Mouse (Mus musculus): ENCODE measurements around the gene Ly6g6d. TPM values are rescaled to one million over a fixed set of nuclear protein-coding genes. Genes with fewer than 3 reads are reported as not detected.
"Not testable (repeated sequence)": the region's sequence is repeated elsewhere in the genome, so short reads cannot be mapped to it uniquely, and the experiment has no call there.

The Ly6g6d gene
- polyA plus RNA-seq, 1 experiment from 2014 or later: 1.1 TPM

DNA sequence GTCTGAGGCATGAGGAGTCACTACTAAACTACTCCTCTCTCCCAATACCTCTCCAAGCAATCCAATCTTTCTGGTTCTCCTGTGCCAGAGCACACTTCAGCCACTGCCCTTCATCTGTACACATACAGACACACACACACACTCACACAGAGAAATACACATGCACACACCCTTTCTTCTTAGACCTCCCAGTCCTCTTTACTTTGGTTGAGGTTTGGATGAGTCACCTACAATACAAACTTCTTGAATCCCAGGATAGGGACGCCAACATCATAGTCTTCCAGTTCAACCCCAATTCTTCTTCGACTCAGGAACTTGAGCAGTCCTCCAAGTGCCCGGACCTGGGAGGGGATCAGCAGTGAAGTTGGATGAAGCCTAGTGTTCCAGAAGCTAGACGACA is 34.1 kb downstream of the Ly6g6d start:
- no peak overlapping the region for H3K9ac ChIP-seq
- H3K4me3 ChIP-seq: no peak overlapping the region
- no peak for ATAC-seq (ENCODE audit: insufficient number of reproducible peaks, low FRiP score, low TSS enrichment, low read depth)
- H3K36me3 ChIP-seq: no peaks in the 10 kb centered on the region
- WGBS: 78% methylated on average over 4 of the region's 4 CpGs
- no peaks in the 10 kb centered on the region for H3K27me3 ChIP-seq
- no peak overlapping the region for H3K27ac ChIP-seq
- peaks cover 30% of the 10 kb centered on the region for H3K4me1 ChIP-seq
- no peak overlapping the region for H3K4me2 ChIP-seq
- H3K9me3 ChIP-seq: no peaks in the 10 kb centered on the region

DNA sequence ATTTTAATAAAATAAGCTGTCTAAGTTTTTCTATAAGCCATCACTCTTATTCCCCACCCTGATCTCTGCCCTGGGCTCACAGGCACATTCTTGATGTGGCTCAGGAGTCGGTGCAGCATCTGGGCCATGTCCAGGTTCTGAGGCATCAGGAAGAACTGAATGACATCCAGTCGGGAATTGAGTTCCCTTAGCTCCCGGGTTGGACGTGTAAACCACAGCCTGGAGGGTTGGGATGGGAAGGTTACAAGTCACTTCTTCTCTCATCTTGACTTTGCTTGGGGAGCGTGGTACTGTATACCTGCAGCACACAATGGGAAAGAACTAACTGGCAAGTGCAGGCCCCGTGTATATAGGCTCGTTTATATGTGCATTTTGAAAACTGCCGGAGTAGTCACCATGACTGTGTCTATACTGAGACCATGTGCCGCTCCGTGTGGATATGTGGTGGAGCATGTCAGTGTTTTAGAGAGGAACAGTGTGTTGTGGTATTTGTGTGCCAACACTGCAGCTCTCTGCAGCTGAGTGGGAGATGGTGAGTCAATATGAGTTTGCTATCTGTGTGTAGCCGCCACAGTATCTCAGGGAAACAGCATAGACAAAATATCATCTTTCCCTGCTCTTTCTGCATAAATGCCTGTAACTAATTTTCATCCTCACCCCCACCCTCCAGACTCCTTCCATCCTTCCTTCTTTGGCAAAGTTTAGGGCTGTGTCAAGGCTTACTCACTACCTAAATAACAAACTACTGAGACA is 38.6 kb downstream of the Ly6g6d start:
- no peak overlapping the region for H3K4me2 ChIP-seq
- H3K4me3 ChIP-seq: no peak overlapping the region
- H3K9me3 ChIP-seq: no peaks in the 10 kb centered on the region
- WGBS: 83% methylated on average over 11 of the region's 11 CpGs
- ATAC-seq (ENCODE audit: insufficient number of reproducible peaks, low FRiP score, low TSS enrichment, low read depth): no peak
- no peak overlapping the region for H3K27ac ChIP-seq
- H3K36me3 ChIP-seq: no peaks in the 10 kb centered on the region
- no peaks in the 10 kb centered on the region for H3K27me3 ChIP-seq
- H3K9ac ChIP-seq: no peak overlapping the region
- H3K4me1 ChIP-seq: no peaks in the 10 kb centered on the region

DNA sequence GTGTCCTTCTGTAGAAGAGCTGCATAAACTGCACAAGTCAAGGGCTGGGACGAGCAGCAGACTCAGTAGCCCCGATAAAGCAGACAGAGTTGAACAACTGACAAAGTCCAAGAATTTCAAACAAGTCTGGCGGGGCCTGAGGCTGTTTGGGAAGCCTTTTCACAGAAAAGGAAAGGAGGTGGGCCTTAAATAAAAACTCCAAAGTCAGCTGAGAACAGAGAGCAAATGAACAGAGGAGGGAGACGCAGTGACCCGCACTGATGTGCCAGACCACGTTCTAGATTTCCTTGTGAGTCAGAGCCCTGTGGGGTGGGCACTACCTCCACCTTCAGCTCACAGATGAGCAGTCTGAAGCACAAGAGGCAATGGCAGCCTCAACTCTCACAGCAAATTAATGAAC is 43.0 kb downstream of the Ly6g6d start:
- no peaks in the 10 kb centered on the region for H3K27me3 ChIP-seq
- ATAC-seq (ENCODE audit: insufficient number of reproducible peaks, low FRiP score, low TSS enrichment, low read depth): no peak
- H3K4me2 ChIP-seq: no peak overlapping the region
- H3K4me3 ChIP-seq: no peak overlapping the region
- no peaks in the 10 kb centered on the region for H3K36me3 ChIP-seq
- 0 out of 2 replicates have a peak, but pooled peaks cover 1% of the 10 kb centered on the region for H3K4me1 ChIP-seq
- no peak overlapping the region for H3K9ac ChIP-seq
- whole genome bisulfite sequencing: 64% methylated on average over 6 of the region's 6 CpGs
- H3K27ac ChIP-seq: no peak overlapping the region
- H3K9me3 ChIP-seq: no peaks in the 10 kb centered on the region

DNA sequence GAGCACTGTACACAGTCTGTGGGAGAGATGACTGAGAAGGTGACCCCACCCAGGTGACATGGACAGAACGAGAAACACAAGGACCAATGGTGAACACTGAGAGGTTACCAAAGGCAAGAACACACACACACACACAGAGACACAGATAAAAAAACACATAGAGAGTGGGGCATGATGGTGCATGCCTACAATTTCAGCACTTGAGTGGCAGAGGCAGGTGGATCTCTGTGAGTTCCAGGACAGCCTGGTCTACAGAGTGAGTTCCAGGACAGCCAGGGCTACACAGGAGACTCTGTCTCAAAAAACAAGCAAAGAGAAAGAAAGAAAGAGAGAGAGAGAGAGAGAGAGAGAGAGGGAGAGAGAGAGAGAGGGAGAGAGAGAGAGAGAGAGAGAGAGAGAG is 44.2 kb downstream of the Ly6g6d start:
- not testable (repeated sequence) for H3K36me3 ChIP-seq; H3K27ac ChIP-seq; H3K4me3 ChIP-seq; H3K4me1 ChIP-seq; H3K4me2 ChIP-seq; H3K9me3 ChIP-seq; H3K27me3 ChIP-seq; H3K9ac ChIP-seq; ATAC-seq (ENCODE audit: insufficient number of reproducible peaks, low FRiP score, low TSS enrichment, low read depth)
- WGBS: 68% methylated on average over 1 of the region's 1 CpGs

DNA sequence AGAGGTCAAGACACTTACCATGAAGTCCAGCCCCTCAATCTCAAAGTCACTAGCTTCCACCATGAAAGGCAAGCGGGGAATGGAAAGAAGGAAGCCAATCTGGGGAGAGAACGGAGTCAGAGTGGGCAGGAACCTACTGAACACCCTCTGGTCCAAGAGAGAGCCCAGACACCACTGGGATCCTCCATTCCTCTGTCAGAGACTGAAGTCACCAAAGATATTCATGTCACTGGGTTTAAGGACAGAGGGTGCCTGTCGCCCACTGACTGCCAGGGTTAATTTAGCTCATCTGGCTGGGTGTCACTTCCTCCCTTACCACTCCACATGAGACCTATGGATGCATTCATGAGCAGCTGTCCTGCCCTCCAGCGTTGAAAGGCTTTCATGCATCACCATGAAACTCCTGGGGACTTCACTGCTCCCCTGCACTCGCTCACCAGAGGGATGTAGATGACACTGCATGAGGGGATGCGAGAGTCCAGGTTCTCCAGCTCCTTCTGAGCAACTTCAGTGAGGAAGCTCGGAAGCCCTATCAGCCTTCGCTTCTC is 45.5 kb downstream of the Ly6g6d start:
- 65% methylated on average over 8 of the region's 8 CpGs for whole genome bisulfite sequencing
- H3K36me3 ChIP-seq: no peaks in the 10 kb centered on the region
- H3K27ac ChIP-seq: no peak overlapping the region
- no peaks in the 10 kb centered on the region for H3K9me3 ChIP-seq
- no peak overlapping the region for H3K9ac ChIP-seq
- no peak overlapping the region for H3K4me2 ChIP-seq
- peaks cover 11% of the 10 kb centered on the region for H3K4me1 ChIP-seq
- no peak overlapping the region for H3K4me3 ChIP-seq
- no peak for ATAC-seq (ENCODE audit: insufficient number of reproducible peaks, low FRiP score, low TSS enrichment, low read depth)
- H3K27me3 ChIP-seq: no peaks in the 10 kb centered on the region

DNA sequence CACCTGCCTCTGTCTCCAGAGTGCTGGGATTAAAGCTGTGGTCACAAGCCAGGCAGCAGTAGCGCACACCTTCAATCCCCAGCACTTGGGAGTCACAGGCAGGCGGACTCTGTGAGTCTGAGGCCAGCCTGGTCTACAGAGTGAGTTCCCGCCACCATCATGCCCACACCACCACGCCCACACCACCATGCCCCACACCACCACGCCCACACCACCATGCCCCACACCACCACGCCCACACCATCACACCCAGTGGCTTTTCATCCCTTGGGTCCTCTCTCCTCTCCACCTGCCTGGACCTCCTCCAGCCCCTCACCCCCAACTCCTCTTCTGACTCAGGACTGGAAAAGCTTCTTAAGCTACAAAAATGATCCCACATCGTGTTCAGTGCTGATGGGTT is 46.0 kb downstream of the Ly6g6d start:
- no peaks in the 10 kb centered on the region for H3K36me3 ChIP-seq
- 81% methylated on average over 7 of the region's 7 CpGs for WGBS
- no peaks in the 10 kb centered on the region for H3K27me3 ChIP-seq
- no peak overlapping the region for H3K4me3 ChIP-seq
- H3K9ac ChIP-seq: no peak overlapping the region
- H3K27ac ChIP-seq: no peak overlapping the region
- no peaks in the 10 kb centered on the region for H3K9me3 ChIP-seq
- no peak for ATAC-seq (ENCODE audit: insufficient number of reproducible peaks, low FRiP score, low TSS enrichment, low read depth)
- no peak overlapping the region for H3K4me2 ChIP-seq
- peaks cover 14% of the 10 kb centered on the region for H3K4me1 ChIP-seq

DNA sequence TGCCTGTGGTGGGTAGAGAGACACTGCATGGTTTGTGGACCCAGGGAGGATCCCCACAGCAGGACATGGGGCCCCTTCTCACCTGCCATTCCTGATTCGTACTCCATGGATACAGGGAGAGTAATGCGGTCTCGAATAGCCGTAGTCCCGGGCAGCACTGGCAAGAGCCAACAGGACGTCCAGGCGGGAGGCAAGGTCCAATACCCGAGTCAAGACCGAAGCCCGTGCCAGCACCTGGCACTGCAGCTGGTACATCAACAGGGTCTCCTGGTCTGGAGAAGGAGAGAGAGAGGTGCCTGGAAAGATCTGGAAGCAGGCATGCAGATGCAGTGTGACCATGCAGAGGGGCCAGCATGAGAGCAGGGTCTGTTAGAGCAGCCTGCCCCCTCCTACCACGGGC is 46.6 kb downstream of the Ly6g6d start:
- Histone ChIP-seq H3K4me3 (no peak overlapping the region), H3K27ac (no peak overlapping the region), H3K36me3 (no peaks in the 10 kb centered on the region), H3K9ac (no peak overlapping the region), H3K27me3 (no peaks in the 10 kb centered on the region), H3K4me1 (peaks cover 19% of the 10 kb centered on the region), H3K9me3 (no peaks in the 10 kb centered on the region), H3K4me2 (no peak overlapping the region)
- whole genome bisulfite sequencing: 89% methylated on average over 11 of the region's 11 CpGs
- ATAC-seq (ENCODE audit: insufficient number of reproducible peaks, low FRiP score, low TSS enrichment, low read depth): no peak

DNA sequence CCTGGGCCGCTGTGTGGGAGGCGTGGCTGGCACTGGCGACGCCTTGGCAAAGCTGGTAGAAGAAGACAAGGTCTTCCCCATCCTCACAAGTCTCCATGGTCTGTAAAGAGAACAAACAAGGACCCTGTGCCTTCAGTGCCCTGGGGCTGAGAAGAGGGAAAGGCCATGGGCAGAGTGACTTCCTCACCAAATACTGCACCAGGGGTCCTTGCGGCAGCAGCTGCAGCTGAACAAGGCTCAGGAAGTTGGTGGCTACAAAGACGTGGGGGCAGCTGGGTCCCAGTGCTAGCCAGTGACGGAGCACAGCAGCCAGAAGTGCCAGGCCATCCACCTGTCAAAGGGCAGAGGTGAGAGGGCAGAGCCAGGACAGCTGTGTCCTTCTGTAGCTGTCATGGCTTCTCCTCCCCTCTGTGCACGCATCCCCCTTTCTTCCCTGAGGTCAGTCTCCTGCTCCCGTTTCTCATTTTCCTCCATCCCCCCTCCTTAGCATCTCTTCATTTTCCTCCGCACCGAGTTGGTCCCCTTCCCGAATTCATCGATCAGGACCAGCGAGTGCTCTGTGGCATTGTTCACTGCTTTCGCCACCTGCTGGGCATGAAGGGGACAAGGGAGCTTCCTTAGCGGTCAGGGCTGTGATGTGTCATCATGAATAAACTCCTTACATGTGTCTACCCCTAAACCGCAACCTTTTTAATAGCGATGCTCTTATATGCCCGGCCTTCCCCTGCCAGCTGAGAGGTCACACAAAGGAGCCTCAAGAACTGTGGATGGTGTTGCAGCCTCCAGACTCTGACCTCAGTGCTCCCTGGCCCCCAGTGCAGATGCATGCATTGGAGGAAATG is 48.0 kb downstream of the Ly6g6d start:
- no peak overlapping the region for H3K9ac ChIP-seq
- H3K4me3 ChIP-seq: no peak overlapping the region
- ATAC-seq (ENCODE audit: insufficient number of reproducible peaks, low FRiP score, low TSS enrichment, low read depth): no peak
- H3K4me2 ChIP-seq: no peak overlapping the region
- WGBS: 38% methylated on average over 19 of the region's 19 CpGs
- H3K9me3 ChIP-seq: no peaks in the 10 kb centered on the region
- no peaks in the 10 kb centered on the region for H3K27me3 ChIP-seq
- H3K4me1 ChIP-seq: peaks cover 30% of the 10 kb centered on the region
- H3K36me3 ChIP-seq: no peaks in the 10 kb centered on the region
- H3K27ac ChIP-seq: no peak overlapping the region

DNA sequence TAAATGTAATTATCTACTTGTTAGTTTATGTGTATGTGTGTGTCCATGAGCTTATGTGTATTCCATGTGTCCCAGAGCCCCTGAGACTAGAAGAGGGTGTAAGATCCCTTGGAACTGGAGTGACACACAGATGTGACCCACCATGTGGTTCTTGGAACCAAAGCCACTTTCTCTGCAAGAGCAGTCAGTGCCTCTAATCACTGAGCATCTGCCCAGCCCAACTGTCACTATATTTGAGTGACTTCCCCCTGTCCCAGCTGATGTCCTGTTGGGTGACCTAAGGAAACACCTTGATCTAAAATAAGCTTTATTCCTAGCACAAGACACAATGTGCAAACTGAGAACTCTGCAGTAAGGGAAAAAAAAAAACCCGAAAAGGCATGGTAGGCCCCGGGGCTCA is 49.5 kb downstream of the Ly6g6d start:
- 84% methylated on average over 2 of the region's 2 CpGs for WGBS
- H3K4me2 ChIP-seq: no peak overlapping the region

DNA sequence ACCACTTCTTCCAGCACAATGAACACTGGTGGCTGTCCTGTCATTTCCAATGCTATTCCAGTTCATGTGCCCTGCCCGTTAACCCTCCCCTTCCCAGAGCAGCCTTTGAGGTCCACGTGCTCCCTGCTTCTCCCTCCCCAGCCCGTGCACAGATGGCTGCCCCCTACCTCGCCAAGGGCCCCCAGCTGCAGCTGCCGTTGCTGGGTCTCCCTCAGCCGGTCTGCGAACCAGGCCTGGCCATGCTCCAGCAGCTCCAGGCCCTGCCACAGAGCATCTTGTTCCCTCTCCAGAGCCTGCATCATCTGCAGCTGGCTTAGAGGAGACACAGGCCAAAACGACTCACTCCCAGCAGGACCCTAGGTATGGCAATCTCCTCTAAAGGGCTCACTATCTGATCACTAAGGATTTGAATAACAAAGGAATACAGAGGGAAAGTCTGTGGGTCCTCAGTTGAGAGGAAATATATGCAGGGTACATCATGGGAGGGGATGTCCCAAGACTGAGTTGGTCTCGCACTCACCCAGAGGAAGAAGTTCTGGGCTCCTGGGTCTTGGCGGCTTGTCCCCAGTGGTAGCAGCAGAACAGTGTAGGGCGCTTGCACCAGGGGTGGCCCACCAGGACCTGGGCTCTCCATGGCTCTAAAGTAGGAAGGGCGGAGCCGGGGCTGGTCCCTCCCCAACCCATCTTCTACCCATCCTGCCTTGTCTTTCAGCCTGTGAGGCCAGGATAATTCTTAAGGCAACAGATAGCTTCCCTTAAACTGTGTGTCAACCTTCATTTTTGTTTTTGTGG is 50.4 kb downstream of the Ly6g6d start, which contains the start of gene Sapcd1:
Sapcd1 (minus strand) TSS at position 740 of the 792 bp plus-strand sequence.
- no peaks in the 10 kb centered on the region for H3K9me3 ChIP-seq
- no peak within 1 kb of the TSS; the same call in 1 of the 2 replicates for H3K9ac ChIP-seq
- no peaks in the 10 kb centered on the region for H3K27me3 ChIP-seq
- no peaks in the 10 kb centered on the region for H3K36me3 ChIP-seq
- whole genome bisulfite sequencing: 31% methylated on average over 13 of the region's 13 CpGs
- H3K27ac ChIP-seq: peak within 1 kb of the TSS; percentile 69
- peak; percentile 67; the same call in 1 of the 2 replicates for ATAC-seq (ENCODE audit: insufficient number of reproducible peaks, low FRiP score, low TSS enrichment, low read depth)
- peak within 1 kb of the TSS; percentile 31; the same call in 1 of the 2 replicates for H3K4me2 ChIP-seq
- peaks cover 33% of the 10 kb centered on the region for H3K4me1 ChIP-seq
- peak within 1 kb of the TSS; percentile 14 for H3K4me3 ChIP-seq

More for the DNA sequence above, 49.5 kb downstream of the Ly6g6d start:
- no peak for ATAC-seq (ENCODE audit: insufficient number of reproducible peaks, low FRiP score, low TSS enrichment, low read depth)
- H3K9me3 ChIP-seq: no peaks in the 10 kb centered on the region
- H3K4me3 ChIP-seq: no peak overlapping the region
- H3K4me1 ChIP-seq: peaks cover 33% of the 10 kb centered on the region
- H3K27ac ChIP-seq: no peak overlapping the region
- no peaks in the 10 kb centered on the region for H3K36me3 ChIP-seq
- no peak overlapping the region for H3K9ac ChIP-seq
- no peaks in the 10 kb centered on the region for H3K27me3 ChIP-seq

DNA sequence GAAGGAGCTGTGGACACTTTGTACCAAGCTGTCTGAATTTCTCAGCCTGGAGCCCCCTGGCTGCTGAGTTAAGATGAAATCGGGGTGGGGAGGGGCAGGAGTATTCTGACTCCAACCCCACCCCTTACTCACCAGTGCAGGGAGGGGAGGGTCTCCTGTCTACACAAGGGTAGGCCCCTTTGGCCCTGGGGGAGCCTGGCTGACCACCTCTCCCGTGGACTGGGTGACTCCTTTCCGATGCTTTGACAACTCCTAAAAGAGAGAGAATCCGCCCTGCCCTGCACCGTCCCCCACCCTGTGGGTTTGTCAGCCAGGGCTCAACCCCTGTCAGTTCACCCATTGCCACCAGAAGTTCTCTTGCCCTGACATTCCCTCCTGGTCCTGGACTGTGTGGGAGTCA is 51.7 kb downstream of the Ly6g6d start:
- H3K27me3 ChIP-seq: no peaks in the 10 kb centered on the region
- peak overlapping the region; percentile 7; the same call in 1 of the 2 replicates for H3K4me2 ChIP-seq
- no peaks in the 10 kb centered on the region for H3K9me3 ChIP-seq
- H3K9ac ChIP-seq: no peak overlapping the region
- ATAC-seq (ENCODE audit: insufficient number of reproducible peaks, low FRiP score, low TSS enrichment, low read depth): no peak
- H3K36me3 ChIP-seq: no peaks in the 10 kb centered on the region
- 74% methylated on average over 5 of the region's 5 CpGs for WGBS
- H3K4me1 ChIP-seq: peaks cover 37% of the 10 kb centered on the region
- H3K27ac ChIP-seq: peak overlapping the region; percentile 57; the same call in 1 of the 2 replicates
- H3K4me3 ChIP-seq: no peak overlapping the region
